Mouse (Mus musculus) NIH3T3 (cell line): ENCODE data around the gene Ldha.
"Not testable (repeated sequence)": the region's sequence is repeated elsewhere in the genome, so short reads cannot be mapped to it uniquely, and the experiment has no call there.

Experiments
- DNase-seq: peaks from one replicate; pipeline ENCODE4 v3.0.0-alpha.2; 2012; ENCODE audit warnings: low read depth

Ldha gene

DNA sequence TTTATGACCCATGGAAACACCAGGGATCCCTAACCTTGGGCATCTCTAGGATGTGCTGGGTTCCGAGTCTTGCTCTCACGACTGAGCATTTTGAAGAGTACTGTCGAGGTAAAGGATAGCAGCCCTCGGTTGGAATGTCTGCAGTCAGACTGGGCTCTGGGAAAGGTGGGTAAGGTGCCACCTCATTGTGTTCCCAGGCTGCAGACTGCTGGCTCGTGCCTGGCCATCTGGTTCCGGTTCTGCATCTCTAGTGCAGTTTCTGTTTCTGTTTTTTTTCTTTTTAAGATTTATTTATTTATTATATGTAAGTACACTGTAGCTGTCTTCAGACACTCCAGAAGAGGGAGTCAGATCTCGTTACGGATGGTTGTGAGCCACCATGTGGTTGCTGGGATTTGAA, 40.7 kb downstream of the Ldha start:
- DNase-seq: not testable (repeated sequence)

DNA sequence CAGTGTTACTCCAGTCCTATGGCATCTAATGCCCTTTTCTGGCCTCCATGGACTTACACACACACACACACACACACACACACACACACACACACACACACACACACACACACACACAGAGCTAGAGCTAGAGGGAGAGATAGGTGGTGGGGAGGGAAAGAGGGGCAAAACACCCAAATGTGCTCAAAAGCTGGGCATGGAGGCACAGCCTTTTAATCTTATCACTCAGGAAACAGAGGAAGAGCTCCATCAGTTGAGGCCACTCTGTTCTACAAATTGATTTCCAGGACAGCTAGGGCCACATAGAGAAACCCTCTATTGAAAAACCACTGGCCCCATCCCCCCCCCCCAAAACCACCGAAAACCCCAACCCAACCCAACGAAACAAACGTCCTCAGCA, 42.0 kb downstream of the Ldha start:
- no peak for DNase-seq

- DNase-seq: no peak
Measured at GRCm38 (mm10) chr7:46895511-46895910, 54.2 kb downstream of the Ldha start.

GRCm38 (mm10) chr7:46899343-46899742, 58.1 kb downstream of the Ldha start:
- no peak for DNase-seq
